Mouse (Mus musculus) erythroblast, embryonic 14.5 days (primary cell): ENCODE data around the gene Coq9.

Experiments
- GATA1 ChIP-seq: IDR thresholded peaks from 2 replicates; pipeline ENCODE4 v1.6.1; 2012; ENCODE audit warnings: low read length, inconsistent platforms, mixed read lengths
- TAL1 ChIP-seq: IDR thresholded peaks from 3 replicates; pipeline ENCODE4 v1.6.1; 2012; ENCODE audit warnings: low read length, inconsistent platforms, mixed read lengths

DNA sequence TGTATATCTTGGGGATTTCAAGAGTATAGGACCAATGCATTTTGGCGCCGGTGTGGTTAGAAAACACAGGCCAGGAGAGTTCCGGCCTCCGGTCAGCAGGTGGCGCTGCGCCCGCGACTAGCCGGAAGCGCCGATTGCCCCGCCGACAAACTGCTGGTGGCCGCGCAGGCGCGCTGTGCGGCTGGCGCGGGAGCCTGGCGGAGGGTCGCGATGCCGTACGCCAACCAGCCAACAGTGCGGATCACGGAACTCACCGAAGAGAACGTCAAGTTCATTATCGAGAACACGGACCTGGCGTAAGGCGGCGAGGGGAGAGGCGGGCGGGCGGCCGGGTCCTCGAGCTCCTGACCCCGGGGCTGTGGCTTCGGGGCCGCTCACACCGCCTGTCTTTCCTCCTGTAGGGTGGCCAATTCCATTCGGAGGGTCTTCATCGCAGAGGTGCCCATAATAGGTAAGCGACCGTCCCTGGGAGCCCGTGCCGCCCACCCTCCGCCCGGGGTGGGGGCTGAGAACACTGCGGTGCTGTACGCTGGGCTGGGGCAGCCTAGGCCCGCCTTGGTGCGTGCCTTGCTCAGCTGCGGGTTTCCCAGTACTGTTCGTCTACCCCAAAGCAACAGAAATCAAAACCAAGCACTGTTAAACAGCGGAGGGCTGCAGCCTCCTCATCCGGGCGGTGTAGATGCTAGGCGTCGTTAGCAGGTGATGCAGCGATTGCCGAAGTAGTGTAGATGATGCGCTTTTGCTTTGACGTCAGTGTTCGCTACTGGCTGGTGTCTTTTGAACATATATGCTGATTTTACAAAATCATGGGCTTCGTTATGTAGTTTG lies 19.4 kb downstream of the Coq9 start, which contains the start of gene Polr2c:
- TF ChIP-seq GATA1 = no peak
- TF ChIP-seq TAL1 = no peak
